8 mouse cellular contexts compared by ENCODE assay signal in the genomic region with DNA sequence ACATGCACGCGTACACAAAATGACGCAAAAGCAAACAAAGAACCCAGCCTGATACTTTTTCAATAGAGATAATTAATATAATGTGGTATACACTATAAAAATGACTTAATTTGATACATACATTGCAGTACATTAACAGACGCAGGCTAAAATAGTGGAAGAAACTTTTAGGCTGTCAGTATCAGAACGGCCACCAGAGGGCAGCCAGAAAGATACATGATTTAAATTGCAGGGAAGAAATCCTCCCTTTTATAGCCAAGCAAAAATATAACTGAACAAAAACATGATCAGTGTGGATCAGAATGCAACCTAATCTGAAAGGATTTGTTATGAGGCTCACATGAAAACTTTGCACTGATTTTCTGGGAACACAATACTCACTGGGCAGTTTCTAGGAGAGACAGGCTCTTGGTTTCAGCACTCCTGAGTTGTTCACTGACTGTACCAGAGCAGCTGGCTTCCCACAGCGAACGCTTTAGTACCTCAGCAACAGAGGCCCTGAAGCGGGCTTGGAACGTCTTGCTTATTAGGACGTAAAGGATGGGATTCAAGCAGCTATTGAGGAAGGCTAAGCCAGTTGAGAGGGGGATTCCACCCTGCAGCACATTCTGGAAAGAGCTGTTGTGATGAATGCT. TPM values are rescaled to one million over a fixed set of nuclear protein-coding genes. Genes with fewer than 3 reads are reported as not detected.
A peak's percentile ranks its signal among the peaks of the same experiment; 100 is the strongest.
DNase-seq lines count a peak whose midpoint lies in the region; ATAC-seq and TF ChIP-seq lines count a peak whose summit lies in the region.

No protein-coding gene starts in this region.

- WGBS in thymus, adult 2 months, result 79% methylated on average over 10 of the region's 10 CpGs

- no peak overlapping the region for H3K4me3 ChIP-seq in thymus, adult 2 months (ENCODE audit: control insufficient read depth, insufficient read depth, low read length)

- peaks cover 14% of the 10 kb centered on the region for H3K36me3 ChIP-seq in thymus, adult 2 months (ENCODE audit: control insufficient read depth, insufficient read depth, low read length)

- no peaks in the 10 kb centered on the region for H3K27me3 ChIP-seq in thymus, adult 2 months (ENCODE audit: control insufficient read depth, insufficient read depth, low read length)

- TF ChIP-seq POLR2A in thymus, adult 2 months (IDR thresholded peaks at IDR 0.05; ENCODE audit: control insufficient read depth, extremely low read depth, insufficient read depth, low read length, poor library complexity), result no peak

- H3K4me1 ChIP-seq in thymus, adult 2 months (replicated peaks; ENCODE audit: control insufficient read depth, insufficient read depth, low read length), result peaks cover 3% of the 10 kb centered on the region

- no peak for TF ChIP-seq CTCF in thymus, adult 2 months (IDR thresholded peaks at IDR 0.05; ENCODE audit: borderline replicate concordance, control insufficient read depth, extremely low read depth, insufficient read depth, low read length, poor library complexity)

- intact Hi-C loops in heart, postnatal 25 days (cut with DNase I), result loop anchor here (5.0 kb wide), 2 partner anchors 55 to 70 kb away; no protein-coding TSS in a partner anchor

- no peak overlapping the region for H3K27ac ChIP-seq in thymus, adult 2 months (ENCODE audit: control insufficient read depth, insufficient read depth, low read length)

- ATAC-seq in frontal cortex, adult (ENCODE audit: low TSS enrichment), result peak; percentile 54

- peak; percentile 85 for DNase-seq in heart, adult 11 months
- DNase-seq in heart, postnatal 25 days (ENCODE audit: low spot score), result no peak
- peak; percentile 72 for DNase-seq in CD4-positive, CD25-positive, alpha-beta regulatory T cell, adult 2 months (ENCODE audit: low read depth, low spot score)
- peak; percentile 50 for DNase-seq in cerebellum, adult 8-10 months
- peak; percentile 47 for DNase-seq in layer of hippocampus, adult 9-11 months
- peak; percentile 57 for DNase-seq in mesoderm, embryonic 11.5 days (ENCODE audit: low read depth, low spot score)
- peak; percentile 56 for DNase-seq in thymus, adult 2 months

RNA-seq across cellular contexts. Expression of a gene that starts 6.1 kb away (rescaled TPM):
- 100 to 1,000 TPM; 830 to 856 TPM for total RNA-seq in heart, postnatal 25 days (2021)
- 36.2 and 51.5 TPM in 2 replicates for polyA plus RNA-seq in thymus, adult 2 months (2012; rRNA removed)

RNA-seq across cellular contexts. Expression of a gene that starts 6.1 kb away (rescaled TPM):
- 100 to 1,000 TPM; 356 to 385 TPM for total RNA-seq in heart, postnatal 25 days (2021)
- 602 and 607 TPM in 2 replicates for polyA plus RNA-seq in thymus, adult 2 months (2012; rRNA removed)

RNA-seq across cellular contexts. Expression of a gene that starts 31.6 kb away (rescaled TPM):
- under 1 TPM; 0.31 to 0.49 TPM for total RNA-seq in heart, postnatal 25 days (2021)
- polyA plus RNA-seq in thymus, adult 2 months (2012; rRNA removed), result 0.57 and 1.0 TPM in 2 replicates
